In the genomic region with DNA sequence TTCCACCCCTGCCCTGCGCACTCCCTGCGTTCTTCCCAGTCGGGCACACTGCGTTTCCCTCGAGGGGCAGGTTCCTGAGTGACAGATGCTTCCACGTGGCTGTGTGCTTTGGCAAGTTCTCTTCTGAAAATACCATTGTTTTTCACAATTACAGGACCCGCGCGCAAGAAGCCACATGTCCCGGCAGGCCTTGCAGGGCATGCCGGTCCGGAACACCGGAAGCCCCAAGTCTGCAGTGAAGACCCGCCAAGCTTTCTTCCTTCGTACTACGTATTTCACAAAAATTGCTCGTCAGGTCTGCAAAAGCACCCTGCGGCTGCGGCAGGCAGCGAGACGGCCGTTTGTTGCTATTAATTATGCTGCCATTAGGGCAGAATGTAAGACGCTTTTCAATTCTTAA, we compare ENCODE assay signal across 17 mouse cellular contexts. TPM values are rescaled to one million over a fixed set of nuclear protein-coding genes. Genes with fewer than 3 reads are reported as not detected.
A peak's percentile ranks its signal among the peaks of the same experiment; 100 is the strongest.
DNase-seq lines count a peak whose midpoint lies in the region; ATAC-seq and TF ChIP-seq lines count a peak whose summit lies in the region.
"Had no signal": no experiment of that assay in that cellular context is flagged by ENCODE, and none has a peak within 500 bp of the region (broad histone marks: within the 10 kb centered on the region; RNA-seq: fewer than 3 reads in every experiment).

No protein-coding gene starts in this region.

- H3K27me3 ChIP-seq in embryonic facial prominence, embryonic 15.5 days: no peaks in the 10 kb centered on the region
- no peaks in the 10 kb centered on the region for H3K27me3 ChIP-seq in hindbrain, embryonic 15.5 days
- no peaks in the 10 kb centered on the region for H3K27me3 ChIP-seq in neural tube, embryonic 14.5 days (ENCODE audit: control insufficient read depth, insufficient read depth, low read length)
- H3K27me3 ChIP-seq: embryonic facial prominence, embryonic 12.5 days had no signal

- ATAC-seq in embryonic facial prominence, embryonic 15.5 days (ENCODE audit: insufficient number of reproducible peaks, low FRiP score, low TSS enrichment, low read depth): no peak
- no peak for ATAC-seq in hindbrain, embryonic 15.5 days (ENCODE audit: low FRiP score, low read depth)
- ATAC-seq in neural tube, embryonic 14.5 days (ENCODE audit: low read depth): peak; percentile 45; the same call in 1 of the 2 replicates

- 65% methylated on average over 23 of the region's 23 CpGs for WGBS in embryonic facial prominence, embryonic 15.5 days
- WGBS in hindbrain, embryonic 15.5 days: 42% methylated on average over 23 of the region's 23 CpGs
- 36% methylated on average over 23 of the region's 23 CpGs for WGBS in neural tube, embryonic 14.5 days

- DNase-seq in layer of hippocampus, adult 2 months (ENCODE audit: low spot score in 2 of 2): peak in 1 of 2 experiments; percentile 16
- no peak for DNase-seq in layer of hippocampus, adult 9-10 months (ENCODE audit: low spot score)
- DNase-seq in cerebellum, postnatal 4 days (ENCODE audit: low spot score in 2 of 2): no peak
- no peak for DNase-seq in B cell, adult 2 months
- DNase-seq: adrenal gland, postnatal 25 days; cerebellum, adult 9-11 months; gastrocnemius, postnatal 25 days; kidney, adult 2 months; kidney, postnatal 36 days; left cerebral cortex, postnatal 4 days; right cerebral cortex, postnatal 25 days had no signal

- H3K9ac ChIP-seq in embryonic facial prominence, embryonic 15.5 days: no peak overlapping the region
- no peak overlapping the region for H3K9ac ChIP-seq in hindbrain, embryonic 15.5 days
- peak overlapping the region; percentile 32; the same call in 1 of the 2 replicates for H3K9ac ChIP-seq in neural tube, embryonic 14.5 days (replicated peaks; ENCODE audit: low read depth, low read length)
- H3K9ac ChIP-seq: embryonic facial prominence, embryonic 12.5 days had no signal

- peak; percentile 12; the same call in 1 of the 2 replicates for TF ChIP-seq CTCF in layer of hippocampus, adult 2 months (conservative IDR thresholded peaks at IDR 0.05)

- no peaks in the 10 kb centered on the region for H3K4me1 ChIP-seq in embryonic facial prominence, embryonic 15.5 days
- peaks cover 10% of the 10 kb centered on the region; the same call in 1 of the 2 replicates for H3K4me1 ChIP-seq in hindbrain, embryonic 15.5 days (replicated peaks)
- peaks cover 4% of the 10 kb centered on the region; the same call in 1 of the 2 replicates for H3K4me1 ChIP-seq in neural tube, embryonic 14.5 days (ENCODE audit: control insufficient read depth, insufficient read depth, low read length)
- H3K4me1 ChIP-seq: embryonic facial prominence, embryonic 12.5 days had no signal

- peaks cover 26% of the 10 kb centered on the region; the same call in 1 of the 2 replicates for H3K36me3 ChIP-seq in embryonic facial prominence, embryonic 15.5 days
- H3K36me3 ChIP-seq in hindbrain, embryonic 15.5 days: 0 out of 2 replicates have a peak, but pooled peaks cover 2% of the 10 kb centered on the region
- H3K36me3 ChIP-seq in neural tube, embryonic 14.5 days (ENCODE audit: control insufficient read depth, insufficient read depth, low read length): no peaks in the 10 kb centered on the region

- peak overlapping the region; percentile 58; the same call in 1 of the 2 replicates for H3K27ac ChIP-seq in layer of hippocampus, adult 2 months
- no peak overlapping the region for H3K27ac ChIP-seq in embryonic facial prominence, embryonic 15.5 days (replicated peaks)
- no peak overlapping the region for H3K27ac ChIP-seq in hindbrain, embryonic 15.5 days (replicated peaks)
- no peak overlapping the region for H3K27ac ChIP-seq in neural tube, embryonic 14.5 days (ENCODE audit: low read depth, low read length)
- H3K27ac ChIP-seq: embryonic facial prominence, embryonic 12.5 days had no signal

- H3K4me2 ChIP-seq in embryonic facial prominence, embryonic 15.5 days (replicated peaks): 0 out of 2 replicates have a peak overlapping the region, but pooled peaks have one; percentile 10
- peak overlapping the region; percentile 47 for H3K4me2 ChIP-seq in hindbrain, embryonic 15.5 days
- H3K4me2 ChIP-seq in neural tube, embryonic 14.5 days (ENCODE audit: low read depth, low read length): peak overlapping the region; percentile 43
- H3K4me2 ChIP-seq: embryonic facial prominence, embryonic 12.5 days had no signal

- peak overlapping the region; percentile 30 for H3K4me3 ChIP-seq in layer of hippocampus, adult 2 months
- H3K4me3 ChIP-seq in embryonic facial prominence, embryonic 15.5 days (replicated peaks): no peak overlapping the region
- H3K4me3 ChIP-seq in hindbrain, embryonic 15.5 days: peak overlapping the region; percentile 14
- H3K4me3 ChIP-seq in neural tube, embryonic 14.5 days (ENCODE audit: low read depth, low read length): peak overlapping the region; percentile 24
- H3K4me3 ChIP-seq: embryonic facial prominence, embryonic 12.5 days had no signal

- H3K9me3 ChIP-seq in embryonic facial prominence, embryonic 15.5 days (replicated peaks): no peaks in the 10 kb centered on the region
- no peaks in the 10 kb centered on the region for H3K9me3 ChIP-seq in hindbrain, embryonic 15.5 days
- no peaks in the 10 kb centered on the region for H3K9me3 ChIP-seq in neural tube, embryonic 14.5 days (ENCODE audit: control insufficient read depth, low read length)
- H3K9me3 ChIP-seq: embryonic facial prominence, embryonic 12.5 days had no signal

RNA-seq across cellular contexts. Expression of a gene that starts 55.4 kb away (rescaled TPM):
- total RNA-seq in layer of hippocampus, adult 2 months (2021): not detected
- polyA plus RNA-seq in embryonic facial prominence, embryonic 15.5 days (2015; fragmentation: Nextera tagmentation; extraction: Ambion mirVana): 1.1 and 1.6 TPM in 2 replicates
- polyA plus RNA-seq in hindbrain, embryonic 15.5 days (2015; fragmentation: Nextera tagmentation; extraction: Ambion mirVana): 0.10 and 0.29 TPM in 2 replicates
- polyA plus RNA-seq in neural tube, embryonic 14.5 days (2014; fragmentation: Nextera tagmentation; extraction: Ambion mirVana): 0.16 TPM in 1 of 2 replicates, not detected in the other
- total RNA-seq: gastrocnemius, postnatal 25 days; layer of hippocampus, postnatal 25 days had no signal
- polyA plus RNA-seq: heart, embryonic 14.5 days had no signal
